Comparison of ENCODE assay signal across 8 mouse cellular contexts in genomic region chr6:108184847-108185684, GRCm38 (mm10). TPM values are rescaled to one million over a fixed set of nuclear protein-coding genes. Genes with fewer than 3 reads are reported as not detected.
A peak's percentile ranks its signal among the peaks of the same experiment; 100 is the strongest.
DNase-seq lines count a peak whose midpoint lies in the region; ATAC-seq and TF ChIP-seq lines count a peak whose summit lies in the region.

Gene Sumf1 (minus strand): TSS chr6:108185582.

- peak; percentile 91 for DNase-seq in CH12.LX (ENCODE audit: extremely low read depth)
- DNase-seq in c-Kit-positive CD71-positive TER-119-negative erythroid progenitor cells, embryonic 14.5 days (ENCODE audit: low read depth), result peak; percentile 85
- DNase-seq in forebrain, embryonic 11.5 days (ENCODE audit: low spot score), result peak; percentile 91
- DNase-seq in kidney, postnatal 36 days, result peak; percentile 96 to 98
- DNase-seq in telencephalon, adult 2 months (ENCODE audit: low read depth, low spot score), result peak; percentile 78

- dilution Hi-C loops in CH12.LX (cut with MboI; ENCODE audit: extremely low pct_ligation_motif_present, extremely low pct_unique_long_range_greater_than_20kb, low sequenced_read_pairs), result no loop called here

- H3K4me2 ChIP-seq in CH12.LX (ENCODE audit: insufficient read depth, low read depth, poor library complexity, severe bottlenecking), result peak within 1 kb of the TSS; percentile 97
- peak within 1 kb of the TSS; percentile 85 for H3K4me2 ChIP-seq in forebrain, embryonic 11.5 days (ENCODE audit: low read depth, low read length, severe bottlenecking)
- peak within 1 kb of the TSS; percentile 96 for H3K4me2 ChIP-seq in heart, embryonic 16.5 days (ENCODE audit: low read depth, low read length)
- H3K4me2 ChIP-seq in liver, embryonic 15.5 days, result peak within 1 kb of the TSS; percentile 87
- peak within 1 kb of the TSS; percentile 90 for H3K4me2 ChIP-seq in neural tube, embryonic 12.5 days (replicated peaks)

- no peak for TF ChIP-seq CTCF in CH12.LX (conservative IDR thresholded peaks at IDR 0.05 in 1 of 2, IDR thresholded peaks at IDR 0.05 in 1 of 2; ENCODE audit: low read depth in 2 of 2, low read length in 2 of 2)

- peak within 1 kb of the TSS; percentile 29; the same call in 1 of the 2 replicates for H3K27ac ChIP-seq in CH12.LX (ENCODE audit: insufficient read depth, low read depth)
- H3K27ac ChIP-seq in forebrain, embryonic 11.5 days (ENCODE audit: low read depth, low read length), result no peak within 1 kb of the TSS
- H3K27ac ChIP-seq in heart, embryonic 16.5 days (ENCODE audit: low read length), result no peak within 1 kb of the TSS
- no peak within 1 kb of the TSS; the same call in 1 of the 2 replicates for H3K27ac ChIP-seq in liver, embryonic 15.5 days (replicated peaks)
- no peak within 1 kb of the TSS for H3K27ac ChIP-seq in neural tube, embryonic 12.5 days

- TF ChIP-seq RAD21 in CH12.LX (IDR thresholded peaks at IDR 0.05; ENCODE audit: low read depth, low read length), result no peak

- no peaks in the 10 kb centered on the region for H3K27me3 ChIP-seq in CH12.LX (replicated peaks)
- no peaks in the 10 kb centered on the region; the same call in 1 of the 2 replicates for H3K27me3 ChIP-seq in forebrain, embryonic 11.5 days (ENCODE audit: control insufficient read depth, insufficient read depth, low read length)
- H3K27me3 ChIP-seq in heart, embryonic 16.5 days (ENCODE audit: control insufficient read depth, insufficient read depth, low read length), result no peaks in the 10 kb centered on the region
- no peaks in the 10 kb centered on the region; the same call in 1 of the 2 replicates for H3K27me3 ChIP-seq in liver, embryonic 15.5 days
- no peaks in the 10 kb centered on the region for H3K27me3 ChIP-seq in neural tube, embryonic 12.5 days (replicated peaks)

- peak; percentile 77 for TF ChIP-seq POLR2A in CH12.LX (IDR thresholded peaks at IDR 0.05; ENCODE audit: low read depth, low read length)

- in situ Hi-C loops in CH12.LX (cut with MboI; ENCODE audit: low pct_ligation_motif_present, low pct_unique_long_range_greater_than_20kb, low sequenced_read_pairs), result no loop called here

- 5% methylated on average over 46 of the region's 49 CpGs for WGBS in forebrain, embryonic 11.5 days
- WGBS in heart, embryonic 16.5 days, result 4% methylated on average over 49 of the region's 49 CpGs
- 4% methylated on average over 49 of the region's 49 CpGs for WGBS in liver, embryonic 15.5 days (ENCODE audit: insufficient replicate concordance)
- WGBS in neural tube, embryonic 12.5 days, result 5% methylated on average over 49 of the region's 49 CpGs

- H3K9me3 ChIP-seq in CH12.LX (replicated peaks; ENCODE audit: low read length), result no peaks in the 10 kb centered on the region
- H3K9me3 ChIP-seq in forebrain, embryonic 11.5 days (ENCODE audit: control insufficient read depth, low read length), result no peaks in the 10 kb centered on the region
- H3K9me3 ChIP-seq in heart, embryonic 16.5 days (replicated peaks; ENCODE audit: control insufficient read depth, low read length), result no peaks in the 10 kb centered on the region
- no peaks in the 10 kb centered on the region for H3K9me3 ChIP-seq in liver, embryonic 15.5 days (replicated peaks)
- no peaks in the 10 kb centered on the region for H3K9me3 ChIP-seq in neural tube, embryonic 12.5 days

- H3K79me2 ChIP-seq in CH12.LX (replicated peaks; ENCODE audit: control insufficient read depth, extremely low read depth, insufficient read depth, poor library complexity, severe bottlenecking), result 0 out of 2 replicates have a peak, but pooled peaks cover 2% of the 10 kb centered on the region

- ATAC-seq in forebrain, embryonic 11.5 days (replicated peaks; ENCODE audit: low FRiP score), result peak; percentile 96
- peak; percentile 86 for ATAC-seq in heart, embryonic 16.5 days (replicated peaks; ENCODE audit: extremely low read depth, insufficient read depth, low FRiP score)
- peak; percentile 77 for ATAC-seq in liver, embryonic 15.5 days (ENCODE audit: insufficient read depth)
- ATAC-seq in neural tube, embryonic 12.5 days (ENCODE audit: low FRiP score, low read depth), result peak; percentile 97

- no peak for TF ChIP-seq EP300 in CH12.LX (IDR thresholded peaks at IDR 0.05; ENCODE audit: low read length)

- H3K4me3 ChIP-seq in CH12.LX (replicated peaks in 1 of 3; ENCODE audit: low read depth in 2 of 3, low read length in 2 of 3, poor library complexity in 1 of 3), result peak within 1 kb of the TSS; percentile 60 to 98 (median 81)
- H3K4me3 ChIP-seq in forebrain, embryonic 11.5 days (ENCODE audit: low read depth, low read length), result peak within 1 kb of the TSS; percentile 80
- H3K4me3 ChIP-seq in heart, embryonic 16.5 days (ENCODE audit: low read length), result peak within 1 kb of the TSS; percentile 86
- H3K4me3 ChIP-seq in liver, embryonic 15.5 days (replicated peaks), result peak within 1 kb of the TSS; percentile 81
- H3K4me3 ChIP-seq in neural tube, embryonic 12.5 days, result peak within 1 kb of the TSS; percentile 91

- H3K36me3 ChIP-seq in CH12.LX (replicated peaks in 1 of 2; ENCODE audit: control insufficient read depth in 1 of 2, insufficient read depth in 1 of 2, low read length in 1 of 2), result peaks cover 0 to 9% of the 10 kb centered on the region in 2 experiments
- no peaks in the 10 kb centered on the region for H3K36me3 ChIP-seq in forebrain, embryonic 11.5 days (ENCODE audit: control insufficient read depth, insufficient read depth, low read length)
- H3K36me3 ChIP-seq in heart, embryonic 16.5 days (ENCODE audit: control insufficient read depth, insufficient read depth), result no peaks in the 10 kb centered on the region
- H3K36me3 ChIP-seq in liver, embryonic 15.5 days (replicated peaks), result no peaks in the 10 kb centered on the region
- H3K36me3 ChIP-seq in neural tube, embryonic 12.5 days, result no peaks in the 10 kb centered on the region

- H3K9ac ChIP-seq in CH12.LX (ENCODE audit: insufficient read depth, low read depth), result peak within 1 kb of the TSS; percentile 53
- peak within 1 kb of the TSS; percentile 80 for H3K9ac ChIP-seq in forebrain, embryonic 11.5 days (ENCODE audit: low read length)
- peak within 1 kb of the TSS; percentile 82 for H3K9ac ChIP-seq in heart, embryonic 16.5 days (ENCODE audit: low read length)
- H3K9ac ChIP-seq in liver, embryonic 15.5 days, result peak within 1 kb of the TSS; percentile 64
- H3K9ac ChIP-seq in neural tube, embryonic 12.5 days, result peak within 1 kb of the TSS; percentile 82

- H3K4me1 ChIP-seq in CH12.LX (ENCODE audit: control insufficient read depth in 1 of 2, insufficient read depth in 2 of 2), result peaks cover 0 to 20% of the 10 kb centered on the region in 2 experiments; a peak in 2 of 4 replicates
- H3K4me1 ChIP-seq in forebrain, embryonic 11.5 days (replicated peaks; ENCODE audit: control insufficient read depth, insufficient read depth, low read length), result peaks cover 5% of the 10 kb centered on the region; the same call in 1 of the 2 replicates
- peaks cover 6% of the 10 kb centered on the region for H3K4me1 ChIP-seq in heart, embryonic 16.5 days (ENCODE audit: control insufficient read depth, insufficient read depth, low read length)
- H3K4me1 ChIP-seq in liver, embryonic 15.5 days (replicated peaks), result peaks cover 13% of the 10 kb centered on the region
- H3K4me1 ChIP-seq in neural tube, embryonic 12.5 days, result peaks cover 6% of the 10 kb centered on the region

TF ChIP-seq in CH12.LX, 34 proteins besides CTCF, POLR2A, EP300 and RAD21 (continues in another document):
- TF ChIP-seq IRF4 (IDR thresholded peaks at IDR 0.05; ENCODE audit: low read depth, low read length) (peak; percentile 31; the same call in 1 of the 2 replicates), MXI1 (IDR thresholded peaks at IDR 0.05; ENCODE audit: low read depth, low read length) (peak; percentile 95), ETS1 (conservative IDR thresholded peaks at IDR 0.05; ENCODE audit: low read depth, low read length) (no peak), RCOR1 (conservative IDR thresholded peaks at IDR 0.05; ENCODE audit: low read depth, low read length) (no peak), MAX (IDR thresholded peaks at IDR 0.05; ENCODE audit: low read length) (peak; percentile 98), NELFE (IDR thresholded peaks at IDR 0.05; ENCODE audit: low read depth, low read length) (peak; percentile 67), TCF12 (IDR thresholded peaks at IDR 0.05; ENCODE audit: low read depth, low read length) (peak; percentile 91), CHD2 (IDR thresholded peaks at IDR 0.05; ENCODE audit: low read length) (peak; percentile 69; the same call in 1 of the 2 replicates), HCFC1 (IDR thresholded peaks at IDR 0.05; ENCODE audit: low read depth, low read length) (peak; percentile 88), MAZ (IDR thresholded peaks at IDR 0.05; ENCODE audit: low read depth, low read length) (no peak), ELF1 (IDR thresholded peaks at IDR 0.05; ENCODE audit: low read depth, low read length) (no peak), PAX5 (IDR thresholded peaks at IDR 0.05; ENCODE audit: low read length) (no peak), NRF1 (IDR thresholded peaks at IDR 0.05; ENCODE audit: low read depth, low read length) (peak; percentile 66), BHLHE40 (IDR thresholded peaks at IDR 0.05; ENCODE audit: low read depth, low read length) (peak; percentile 98), JUN (IDR thresholded peaks at IDR 0.05; ENCODE audit: insufficient read depth, low read depth, low read length) (no peak), ZMIZ1 (IDR thresholded peaks at IDR 0.05; ENCODE audit: low read depth, low read length) (no peak), MYC (IDR thresholded peaks at IDR 0.05; ENCODE audit: low read depth, low read length) (peak; percentile 62; the same call in 1 of the 2 replicates), ZKSCAN1 (IDR thresholded peaks at IDR 0.05; ENCODE audit: borderline replicate concordance, low read depth, low read length) (no peak), USF2 (conservative IDR thresholded peaks at IDR 0.05; ENCODE audit: low read depth, low read length) (peak; percentile 100), E2F4 (IDR thresholded peaks at IDR 0.05; ENCODE audit: insufficient replicate concordance, low read depth, low read length) (no peak), GABPA (IDR thresholded peaks at IDR 0.05; ENCODE audit: insufficient replicate concordance, low read depth, low read length) (no peak), SMC3 (IDR thresholded peaks at IDR 0.05; ENCODE audit: low read depth, low read length) (no peak), UBTF (IDR thresholded peaks at IDR 0.05; ENCODE audit: low read depth, low read length) (no peak), ZNF384 (IDR thresholded peaks at IDR 0.05; ENCODE audit: low read depth, low read length) (no peak)

RNA-seq across cellular contexts. Expression of gene Sumf1, which starts in this region (rescaled TPM):
- 14.9 and 17.1 TPM in 2 replicates for total RNA-seq in CH12.LX (2012; rRNA removed)
- 11.0 and 13.1 TPM in 2 replicates for total RNA-seq in CH12.LX (2014; rRNA removed)
- polyA plus RNA-seq in CH12.LX (2012; ENCODE audit: insufficient read length, low read depth), result 19.1 and 23.1 TPM in 2 replicates
- polyA plus RNA-seq in forebrain, embryonic 11.5 days (2014; fragmentation: Nextera tagmentation; extraction: Ambion mirVana), result 15.0 and 17.4 TPM in 2 replicates
- polyA plus RNA-seq in heart, embryonic 16.5 days (2015; fragmentation: Nextera tagmentation; extraction: Ambion mirVana), result 19.3 and 20.2 TPM in 2 replicates
- polyA plus RNA-seq in liver, embryonic 15.5 days (2015; fragmentation: Nextera tagmentation; extraction: Ambion mirVana), result 8.5 and 8.7 TPM in 2 replicates
- polyA plus RNA-seq in neural tube, embryonic 12.5 days (2016; fragmentation: Nextera tagmentation; extraction: Ambion mirVana), result 12.3 and 13.0 TPM in 2 replicates
